Comparison of ENCODE assay signal across 9 mouse cellular contexts in the genomic region with DNA sequence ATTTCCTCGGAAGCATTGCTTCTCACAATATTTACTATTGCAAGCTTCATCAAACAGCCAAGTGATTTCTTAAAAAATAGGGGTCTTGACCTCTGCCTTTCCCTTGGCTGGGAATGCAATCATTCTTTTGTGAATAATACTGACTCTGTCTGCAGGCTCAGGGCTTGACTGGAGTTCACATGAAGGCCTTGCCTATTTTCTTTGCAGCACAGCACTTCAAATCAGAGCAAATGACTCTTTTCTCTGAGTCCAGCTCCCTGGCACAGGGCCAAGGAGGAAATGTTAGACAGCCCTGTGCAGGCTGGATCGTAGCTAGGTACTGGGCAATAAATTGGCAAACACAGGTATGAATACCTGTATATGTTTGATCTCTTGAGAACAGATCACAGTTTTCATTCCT.
DNase-seq lines count a peak whose midpoint lies in the region; ATAC-seq and TF ChIP-seq lines count a peak whose summit lies in the region.
"Had no signal": no experiment of that assay in that cellular context is flagged by ENCODE, and none has a peak within 500 bp of the region (broad histone marks: within the 10 kb centered on the region; RNA-seq: fewer than 3 reads in every experiment).

No protein-coding gene starts in this region.

- no peak for TF ChIP-seq EP300 in liver, postnatal 0 days (IDR thresholded peaks at IDR 0.05; ENCODE audit: low read depth)

- WGBS in liver, postnatal 0 days (ENCODE audit: insufficient replicate concordance) = 67% methylated on average over 2 of the region's 2 CpGs
- WGBS in neural tube, embryonic 13.5 days = 17% methylated on average over 2 of the region's 2 CpGs
- WGBS in midbrain, embryonic 16.5 days = 46% methylated on average over 2 of the region's 2 CpGs

- no peaks in the 10 kb centered on the region for H3K36me3 ChIP-seq in liver, postnatal 0 days (replicated peaks; ENCODE audit: insufficient read depth, low read length)
- no peaks in the 10 kb centered on the region for H3K36me3 ChIP-seq in neural tube, embryonic 13.5 days
- H3K36me3 ChIP-seq in midbrain, embryonic 16.5 days (ENCODE audit: control insufficient read depth, insufficient read depth, low read length) = no peaks in the 10 kb centered on the region

- no peak overlapping the region for H3K27ac ChIP-seq in liver, postnatal 0 days (ENCODE audit: low read depth)
- no peak overlapping the region for H3K27ac ChIP-seq in neural tube, embryonic 13.5 days (replicated peaks)
- no peak overlapping the region for H3K27ac ChIP-seq in midbrain, embryonic 16.5 days (ENCODE audit: low read length)
- H3K27ac ChIP-seq: gastrocnemius, adult 2 months; liver, embryonic 14.5 days had no signal

- no peak overlapping the region for H3K4me3 ChIP-seq in liver, postnatal 0 days (ENCODE audit: low read depth, low read length)
- H3K4me3 ChIP-seq in neural tube, embryonic 13.5 days = no peak overlapping the region
- no peak overlapping the region for H3K4me3 ChIP-seq in midbrain, embryonic 16.5 days (ENCODE audit: low read depth, low read length)
- H3K4me3 ChIP-seq: gastrocnemius, adult 2 months had no signal

- no peak overlapping the region for H3K9ac ChIP-seq in liver, postnatal 0 days (replicated peaks)
- no peak overlapping the region for H3K9ac ChIP-seq in neural tube, embryonic 13.5 days
- H3K9ac ChIP-seq in midbrain, embryonic 16.5 days (ENCODE audit: low read depth, low read length) = no peak overlapping the region
- H3K9ac ChIP-seq: liver, embryonic 14.5 days had no signal

- H3K4me1 ChIP-seq in liver, postnatal 0 days (ENCODE audit: insufficient read depth) = no peaks in the 10 kb centered on the region
- H3K4me1 ChIP-seq in neural tube, embryonic 13.5 days (replicated peaks) = 0 out of 2 replicates have a peak, but pooled peaks cover 9% of the 10 kb centered on the region
- peaks cover 6% of the 10 kb centered on the region; the same call in 1 of the 2 replicates for H3K4me1 ChIP-seq in midbrain, embryonic 16.5 days (ENCODE audit: control insufficient read depth, insufficient read depth, low read length)

- intact Hi-C loops in heart, postnatal 25 days (cut with DNase I) = no loop called here

- H3K9me3 ChIP-seq in liver, postnatal 0 days (ENCODE audit: low read length) = no peaks in the 10 kb centered on the region
- H3K9me3 ChIP-seq in neural tube, embryonic 13.5 days = no peaks in the 10 kb centered on the region
- no peaks in the 10 kb centered on the region for H3K9me3 ChIP-seq in midbrain, embryonic 16.5 days (replicated peaks; ENCODE audit: control insufficient read depth, low read length, poor library complexity, severe bottlenecking)

- no peak for TF ChIP-seq CTCF in liver, postnatal 0 days (IDR thresholded peaks at IDR 0.05; ENCODE audit: low read depth)

- peak; percentile 4 for DNase-seq in liver
- DNase-seq in liver, postnatal 0 days = no peak
- peak; percentile 71 for DNase-seq in embryo, embryonic 11 days
- peak; percentile 64 for DNase-seq in kidney, postnatal 10 days
- no peak for DNase-seq in heart, postnatal 25 days (ENCODE audit: low spot score)
- DNase-seq: gastrocnemius, adult 2 months had no signal

- no peak for ATAC-seq in liver, postnatal 0 days
- ATAC-seq in neural tube, embryonic 13.5 days (ENCODE audit: low read depth) = 0 out of 2 replicates have a peak, but pooled peaks have one; percentile 50
- no peak for ATAC-seq in midbrain, embryonic 16.5 days

- H3K4me2 ChIP-seq in liver, postnatal 0 days (ENCODE audit: low read depth, low read length) = no peak overlapping the region
- H3K4me2 ChIP-seq in neural tube, embryonic 13.5 days = no peak overlapping the region
- no peak overlapping the region for H3K4me2 ChIP-seq in midbrain, embryonic 16.5 days (ENCODE audit: low read length)

- no peaks in the 10 kb centered on the region for H3K27me3 ChIP-seq in liver, postnatal 0 days (ENCODE audit: insufficient read depth, low read length)
- no peaks in the 10 kb centered on the region for H3K27me3 ChIP-seq in neural tube, embryonic 13.5 days
- H3K27me3 ChIP-seq in midbrain, embryonic 16.5 days (ENCODE audit: control insufficient read depth, insufficient read depth, low read depth, low read length) = no peaks in the 10 kb centered on the region

Comparison
In these comparisons a context has a peak if more than half of its experiments do, and no peak if none do; other contexts are left out.
1. DNase-seq: peak in liver (single experiment), embryo, embryonic 11 days (single experiment) and kidney, postnatal 10 days (single experiment); none in liver, postnatal 0 days (single experiment) and heart, postnatal 25 days (single experiment).